Mouse (Mus musculus) forebrain, embryonic 13.5 days (tissue): Measurements from ENCODE around the gene Gpr155. TPM values are rescaled to one million over a fixed set of nuclear protein-coding genes. Genes with fewer than 3 reads are reported as not detected.
A peak's percentile ranks its signal among the peaks of the same experiment; 100 is the strongest.

Experiments used
- ATAC-seq: fragments of 200-750 bp; cut with Nextera tagmentation; 2 replicates; pipeline ENCODE4 v1.8.0; 2017
- H3K27ac ChIP-seq: fragments of 300-500 bp; sonication (generic); 2 replicates; pipeline ENCODE4 v1.5.1; 2015; ENCODE audit warnings: inconsistent platforms, mild to moderate bottlenecking, moderate library complexity
- H3K27me3 ChIP-seq: fragments of 300-500 bp; sonication (generic); 2 replicates; pipeline ENCODE4 v1.6.1; 2015; ENCODE audit warnings: mild to moderate bottlenecking, inconsistent platforms
- H3K36me3 ChIP-seq: fragments of 300-500 bp; sonication (generic); 2 replicates; pipeline ENCODE4 v1.6.1; 2015; ENCODE audit warnings: mild to moderate bottlenecking, inconsistent platforms; ENCODE audit not compliant: poor library complexity, severe bottlenecking
- H3K4me1 ChIP-seq: fragments of 300-500 bp; sonication (generic); 2 replicates; pipeline ENCODE4 v1.6.1; 2015; ENCODE audit warnings: inconsistent platforms
- H3K4me2 ChIP-seq: fragments of 300-500 bp; sonication (generic); 2 replicates; pipeline ENCODE4 v1.6.1; 2015; ENCODE audit warnings: inconsistent platforms, mild to moderate bottlenecking, moderate library complexity
- H3K4me3 ChIP-seq: fragments of 300-500 bp; sonication (generic); 2 replicates; pipeline ENCODE4 v1.5.1; 2015; ENCODE audit warnings: mild to moderate bottlenecking, inconsistent platforms
- H3K9ac ChIP-seq: fragments of 300-500 bp; sonication (generic); 2 replicates; pipeline ENCODE4 v1.6.1; 2015; ENCODE audit warnings: mild to moderate bottlenecking, inconsistent platforms
- H3K9me3 ChIP-seq: fragments of 300-500 bp; sonication (generic); replicated peaks from 2 replicates; pipeline ENCODE4 v1.6.1; 2016; ENCODE audit warnings: inconsistent platforms
- WGBS: fragments of 180-500 bp; shearing (Covaris S2); methylation state at CpG from one replicate; pipeline ENCODE4 v1.1.7; 2015; 5-methylcytosine and 5-hydroxymethylcytosine counted together
- polyA plus RNA-seq: library from polyadenylated mRNA; unstranded; fragments of >200 nt; fragmentation: Nextera tagmentation; extraction: Ambion mirVana; gene quantifications from 2 replicates; pipeline ENCODE4 v1.2.1, GENCODE M21; 2015

Gpr155 gene
- polyA plus RNA-seq, 1 experiment from 2014 or later, result 7.2 TPM

GRCm38 (mm10) chr2:73385172-73385571 is 1.2 kb downstream of the Gpr155 start:
- H3K27ac ChIP-seq, result no peak overlapping the region
- peaks cover 6% of the 10 kb centered on the region; the same call in 1 of the 2 replicates for H3K4me1 ChIP-seq
- H3K27me3 ChIP-seq, result peaks cover 7% of the 10 kb centered on the region; the same call in 1 of the 2 replicates
- H3K9ac ChIP-seq, result no peak overlapping the region; the same call in 1 of the 2 replicates
- no peaks in the 10 kb centered on the region for H3K36me3 ChIP-seq
- 90% methylated on average over 4 of the region's 4 CpGs for whole genome bisulfite sequencing
- H3K4me3 ChIP-seq, result peak overlapping the region; percentile 68; the same call in 1 of the 2 replicates
- ATAC-seq, result no peak
- H3K4me2 ChIP-seq, result peak overlapping the region; percentile 91
- H3K9me3 ChIP-seq, result no peaks in the 10 kb centered on the region

- 90% methylated on average over 9 of the region's 9 CpGs for WGBS
- H3K9me3 ChIP-seq, result no peaks in the 10 kb centered on the region
Observed at GRCm38 (mm10) chr2:73380298-73380975, 5.9 kb downstream of the Gpr155 start.

GRCm38 (mm10) chr2:73379656-73380055 is 6.7 kb downstream of the Gpr155 start:
- no peak overlapping the region for H3K9ac ChIP-seq
- H3K27ac ChIP-seq, result no peak overlapping the region
- peaks cover 5% of the 10 kb centered on the region; the same call in 1 of the 2 replicates for H3K27me3 ChIP-seq
- no peaks in the 10 kb centered on the region for H3K36me3 ChIP-seq
- 80% methylated on average over 5 of the region's 5 CpGs for WGBS
- H3K4me1 ChIP-seq, result no peaks in the 10 kb centered on the region
- no peak overlapping the region for H3K4me3 ChIP-seq
- no peak for ATAC-seq
- H3K4me2 ChIP-seq, result no peak overlapping the region
- H3K9me3 ChIP-seq, result no peaks in the 10 kb centered on the region

More at GRCm38 (mm10) chr2:73380298-73380975, 5.9 kb downstream of the Gpr155 start:
- ATAC-seq, result no peak
- H3K27ac ChIP-seq, result no peak overlapping the region
- peaks cover 2% of the 10 kb centered on the region; the same call in 1 of the 2 replicates for H3K4me1 ChIP-seq
- H3K36me3 ChIP-seq, result no peaks in the 10 kb centered on the region
- H3K4me3 ChIP-seq, result no peak overlapping the region
- no peak overlapping the region for H3K9ac ChIP-seq
- H3K4me2 ChIP-seq, result no peak overlapping the region
- H3K27me3 ChIP-seq, result peaks cover 7% of the 10 kb centered on the region; the same call in 1 of the 2 replicates

DNA sequence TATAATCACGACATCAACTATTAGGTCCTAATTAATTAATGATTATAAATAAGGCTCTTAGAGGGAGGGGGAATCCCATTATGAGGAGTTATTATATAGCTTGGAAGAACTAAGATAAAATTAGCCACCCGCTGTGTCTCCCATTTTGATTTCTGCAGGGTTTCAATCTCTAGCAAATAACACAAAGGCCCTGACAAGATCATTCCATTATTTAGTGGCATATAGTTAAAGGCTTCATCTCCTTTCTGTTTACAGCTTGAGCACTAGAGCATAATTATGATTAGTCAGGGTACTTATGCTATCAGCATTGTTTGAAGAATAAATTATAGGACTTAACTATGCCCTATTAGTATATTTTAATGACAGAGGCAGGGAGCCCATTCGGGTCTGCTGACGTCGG is 8.0 kb downstream of the Gpr155 start:
- no peak overlapping the region for H3K27ac ChIP-seq
- H3K27me3 ChIP-seq, result no peaks in the 10 kb centered on the region
- no peak for ATAC-seq
- no peaks in the 10 kb centered on the region for H3K36me3 ChIP-seq
- H3K4me1 ChIP-seq, result no peaks in the 10 kb centered on the region
- H3K9ac ChIP-seq, result no peak overlapping the region
- H3K4me3 ChIP-seq, result no peak overlapping the region
- no peaks in the 10 kb centered on the region for H3K9me3 ChIP-seq
- no peak overlapping the region for H3K4me2 ChIP-seq
- whole genome bisulfite sequencing, result 76% methylated on average over 5 of the region's 5 CpGs

GRCm38 (mm10) chr2:73371530-73372335 is 14.6 kb downstream of the Gpr155 start:
- ATAC-seq, result no peak
- H3K27me3 ChIP-seq, result no peaks in the 10 kb centered on the region

GRCm38 (mm10) chr2:73363448-73363847 is 22.9 kb downstream of the Gpr155 start:
- Histone ChIP-seq H3K4me1 (no peaks in the 10 kb centered on the region), H3K9me3 (no peaks in the 10 kb centered on the region), H3K27me3 (no peaks in the 10 kb centered on the region), H3K27ac (no peak overlapping the region), H3K4me3 (no peak overlapping the region), H3K36me3 (peaks cover 3% of the 10 kb centered on the region; the same call in 1 of the 2 replicates), H3K9ac (no peak overlapping the region), H3K4me2 (no peak overlapping the region)
- ATAC-seq, result no peak
- 79% methylated on average over 5 of the region's 5 CpGs for WGBS

More at GRCm38 (mm10) chr2:73371530-73372335, 14.6 kb downstream of the Gpr155 start:
- no peak overlapping the region for H3K9ac ChIP-seq
- H3K4me3 ChIP-seq, result no peak overlapping the region
- WGBS, result 77% methylated on average over 9 of the region's 9 CpGs
- H3K4me1 ChIP-seq, result no peaks in the 10 kb centered on the region
- H3K27ac ChIP-seq, result no peak overlapping the region
- no peaks in the 10 kb centered on the region for H3K9me3 ChIP-seq
- H3K4me2 ChIP-seq, result no peak overlapping the region
- H3K36me3 ChIP-seq, result no peaks in the 10 kb centered on the region

DNA sequence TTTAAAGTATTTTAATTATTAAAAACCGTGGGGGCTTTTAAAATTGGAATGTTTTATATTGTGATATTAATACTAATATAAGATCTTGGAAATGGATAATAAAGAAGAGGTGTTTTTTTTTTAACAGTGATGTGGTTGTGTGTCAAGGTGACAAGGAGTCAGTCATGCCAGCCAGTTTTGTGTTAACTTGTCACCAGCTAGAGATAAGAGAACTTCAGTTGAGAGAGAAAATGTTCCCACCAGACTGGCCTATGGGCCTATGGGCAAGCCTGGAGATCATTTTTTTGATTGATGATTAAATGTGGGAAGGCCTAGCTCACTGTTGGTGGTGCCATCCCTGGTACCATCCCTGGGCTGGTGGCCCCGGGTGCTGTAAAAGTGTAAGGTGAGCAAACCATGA is 25.8 kb downstream of the Gpr155 start:
- H3K27me3 ChIP-seq, result no peaks in the 10 kb centered on the region
- 84% methylated on average over 2 of the region's 2 CpGs for WGBS
- no peaks in the 10 kb centered on the region for H3K4me1 ChIP-seq
- peaks cover 3% of the 10 kb centered on the region; the same call in 1 of the 2 replicates for H3K36me3 ChIP-seq
- no peaks in the 10 kb centered on the region for H3K9me3 ChIP-seq
- no peak overlapping the region for H3K4me3 ChIP-seq
- H3K9ac ChIP-seq, result no peak overlapping the region
- no peak for ATAC-seq
- no peak overlapping the region for H3K27ac ChIP-seq
- H3K4me2 ChIP-seq, result no peak overlapping the region

- no peaks in the 10 kb centered on the region for H3K27me3 ChIP-seq
- H3K9ac ChIP-seq, result no peak overlapping the region
- no peaks in the 10 kb centered on the region for H3K4me1 ChIP-seq
- H3K4me3 ChIP-seq, result no peak overlapping the region
- no peak overlapping the region for H3K27ac ChIP-seq
- 96% methylated on average over 5 of the region's 5 CpGs for WGBS
- no peak for ATAC-seq
- no peak overlapping the region for H3K4me2 ChIP-seq
- H3K9me3 ChIP-seq, result no peaks in the 10 kb centered on the region
- H3K36me3 ChIP-seq, result peaks cover 3% of the 10 kb centered on the region; the same call in 1 of the 2 replicates
Observed at GRCm38 (mm10) chr2:73359941-73360340, 26.4 kb downstream of the Gpr155 start.

DNA sequence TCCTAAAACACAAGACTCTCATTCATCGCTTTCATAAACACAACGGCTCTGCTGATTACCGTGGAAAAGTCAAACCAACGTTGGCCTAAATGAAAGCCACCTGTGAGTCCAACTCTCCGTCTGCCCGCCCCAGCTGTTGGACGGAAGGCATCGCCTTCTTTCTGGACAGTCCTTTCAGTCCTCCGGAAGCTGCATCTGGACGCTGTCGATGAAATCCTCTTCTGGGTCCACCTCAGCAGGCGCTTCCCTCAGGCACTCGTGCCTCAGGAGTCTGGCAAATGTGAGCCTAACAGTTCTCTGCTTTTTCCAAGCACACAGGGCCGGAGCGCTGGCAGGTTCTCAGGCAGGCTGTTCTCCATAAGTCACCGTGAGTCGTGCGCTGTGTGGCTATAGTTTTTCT is 29.4 kb downstream of the Gpr155 start:
- 84% methylated on average over 18 of the region's 18 CpGs for WGBS
- ATAC-seq, result no peak

GRCm38 (mm10) chr2:73351927-73352374 is 34.4 kb downstream of the Gpr155 start:
- H3K36me3 ChIP-seq, result no peaks in the 10 kb centered on the region
- H3K4me2 ChIP-seq, result peak overlapping the region; percentile 35
- peak; percentile 91 for ATAC-seq
- WGBS, result 31% methylated on average over 7 of the region's 7 CpGs
- no peaks in the 10 kb centered on the region for H3K27me3 ChIP-seq
- 0 out of 2 replicates have a peak overlapping the region, but pooled peaks have one; percentile 8 for H3K4me3 ChIP-seq
- peaks cover 29% of the 10 kb centered on the region for H3K4me1 ChIP-seq
- no peaks in the 10 kb centered on the region for H3K9me3 ChIP-seq
- peak overlapping the region; percentile 79 for H3K27ac ChIP-seq
- no peak overlapping the region for H3K9ac ChIP-seq

More for the DNA sequence above, 29.4 kb downstream of the Gpr155 start:
- Histone ChIP-seq H3K27ac (no peak overlapping the region), H3K4me2 (no peak overlapping the region), H3K27me3 (no peaks in the 10 kb centered on the region), H3K4me3 (no peak overlapping the region), H3K4me1 (peaks cover 8% of the 10 kb centered on the region), H3K9me3 (no peaks in the 10 kb centered on the region), H3K36me3 (no peaks in the 10 kb centered on the region), H3K9ac (no peak overlapping the region)

GRCm38 (mm10) chr2:73351496-73351895 is 34.9 kb downstream of the Gpr155 start:
- Histone ChIP-seq H3K4me1 (peaks cover 34% of the 10 kb centered on the region), H3K27me3 (no peaks in the 10 kb centered on the region), H3K36me3 (no peaks in the 10 kb centered on the region), H3K27ac (peak overlapping the region; percentile 79), H3K9me3 (no peaks in the 10 kb centered on the region), H3K4me2 (peak overlapping the region; percentile 35), H3K4me3 (0 out of 2 replicates have a peak overlapping the region, but pooled peaks have one; percentile 8), H3K9ac (no peak overlapping the region)
- 35% methylated on average over 5 of the region's 5 CpGs for WGBS
- ATAC-seq, result peak; percentile 66

DNA sequence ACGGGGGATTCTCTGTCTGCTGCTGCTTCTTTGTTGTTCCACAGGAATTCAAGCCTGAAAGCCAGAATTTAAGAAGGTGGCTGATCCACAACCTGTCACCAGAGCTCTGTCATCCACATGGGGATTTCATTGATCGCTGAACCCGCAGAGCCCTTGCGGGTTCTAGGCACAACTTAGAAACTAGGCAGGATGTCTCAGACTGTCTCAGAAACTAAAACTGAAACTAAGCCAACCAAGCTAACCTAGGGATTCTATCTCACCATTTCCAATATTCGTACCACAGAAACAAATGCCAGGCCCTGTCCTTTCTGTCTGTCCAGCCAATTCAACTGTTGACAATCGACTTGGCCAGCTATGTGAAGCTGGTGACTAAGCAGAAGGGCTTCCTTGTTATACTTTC is 38.2 kb downstream of the Gpr155 start:
- 90% methylated on average over 6 of the region's 6 CpGs for WGBS
- no peaks in the 10 kb centered on the region for H3K36me3 ChIP-seq
- no peak overlapping the region for H3K4me3 ChIP-seq
- no peak overlapping the region for H3K4me2 ChIP-seq
- no peak overlapping the region for H3K27ac ChIP-seq
- H3K9me3 ChIP-seq, result no peaks in the 10 kb centered on the region
- H3K9ac ChIP-seq, result no peak overlapping the region
- no peaks in the 10 kb centered on the region for H3K27me3 ChIP-seq
- H3K4me1 ChIP-seq, result peaks cover 34% of the 10 kb centered on the region
- ATAC-seq, result no peak
